Mouse (Mus musculus) midbrain, embryonic 10.5 days (tissue): Measurements from ENCODE around the gene C1qa. TPM values are rescaled to one million over a fixed set of nuclear protein-coding genes. Genes with fewer than 3 reads are reported as not detected.

ENCODE experiments used
- polyA plus RNA-seq: library from polyadenylated mRNA; unstranded; fragments of >200 nt; fragmentation: Nextera tagmentation; extraction: Ambion mirVana; gene quantifications from 2 replicates; pipeline ENCODE4 v1.2.1, GENCODE M21; 2016

The C1qa gene
- polyA plus RNA-seq, 1 experiment from 2014 or later, result 4.9 TPM

Other genes starting within 250 kb of the C1qa start
- gene Ephb2, start 62.8 kb downstream of the C1qa start, polyA plus RNA-seq, result 15.6 and 20.9 TPM in 2 replicates
- gene C1qb, start 12.6 kb downstream of the C1qa start, polyA plus RNA-seq, result 20.6 and 32.4 TPM in 2 replicates
- gene C1qc, start 5.7 kb downstream of the C1qa start, polyA plus RNA-seq, result 7.1 and 12.9 TPM in 2 replicates
- gene Epha8, start 58.0 kb upstream of the C1qa start, polyA plus RNA-seq, result 3.9 and 6.9 TPM in 2 replicates
- gene Zbtb40, start 150.0 kb upstream of the C1qa start, polyA plus RNA-seq, result 4.9 and 5.0 TPM in 2 replicates